Mouse (Mus musculus) CH12.LX (cell line): ENCODE measurements around the gene Aldh3b2.

Experiments
- HCFC1 ChIP-seq: IDR thresholded peaks from 2 replicates; pipeline ENCODE4 v1.6.1; 2012; ENCODE audit warnings: low read depth, mild to moderate bottlenecking, inconsistent platforms, low read length, improper control_type of control experiment
- MYC ChIP-seq: IDR thresholded peaks from 2 replicates; pipeline ENCODE4 v1.6.1; 2011; ENCODE audit warnings: low read depth, mild to moderate bottlenecking, improper control_type of control experiment, low read length
- USF1 ChIP-seq: IDR thresholded peaks from 2 replicates; pipeline ENCODE4 v1.6.1; 2014; ENCODE audit warnings: low read depth, mild to moderate bottlenecking, inconsistent platforms, low read length, improper control_type of control experiment

GRCm38 (mm10) chr19:3988750-3989149 is 16.6 kb downstream of the Aldh3b2 start:
- TF ChIP-seq HCFC1 (no peak), USF1 (no peak), MYC (no peak)
